Mouse (Mus musculus) heart, embryonic 13.5 days (tissue): Measurements from ENCODE around the gene Srl. TPM values are rescaled to one million over a fixed set of nuclear protein-coding genes. Genes with fewer than 3 reads are reported as not detected.

Experiments
- ATAC-seq: fragments of 200-750 bp; cut with Nextera tagmentation; 2 replicates; pipeline ENCODE4 v1.8.0; 2017; ENCODE audit warnings: moderate TSS enrichment; ENCODE audit not compliant: insufficient number of reproducible peaks, low FRiP score, low TSS enrichment; ENCODE audit errors: extremely low read depth
- H3K27ac ChIP-seq: fragments of 300-500 bp; sonication (generic); replicated peaks from 2 replicates; pipeline ENCODE4 v1.5.1; 2015; ENCODE audit warnings: moderate library complexity, mild to moderate bottlenecking, inconsistent platforms
- H3K27me3 ChIP-seq: fragments of 300-500 bp; sonication (generic); replicated peaks from 2 replicates; pipeline ENCODE4 v1.6.1; 2015; ENCODE audit warnings: mild to moderate bottlenecking, inconsistent platforms
- H3K36me3 ChIP-seq: fragments of 300-500 bp; sonication (generic); 2 replicates; pipeline ENCODE4 v1.6.1; 2015; ENCODE audit warnings: mild to moderate bottlenecking, inconsistent platforms
- H3K4me1 ChIP-seq: fragments of 300-500 bp; sonication (generic); 2 replicates; pipeline ENCODE4 v1.6.1; 2015; ENCODE audit warnings: inconsistent platforms
- H3K4me2 ChIP-seq: fragments of 300-500 bp; sonication (generic); 2 replicates; pipeline ENCODE4 v1.6.1; 2015; ENCODE audit warnings: inconsistent platforms, mild to moderate bottlenecking, moderate library complexity
- H3K4me3 ChIP-seq: fragments of 300-500 bp; sonication (generic); 2 replicates; pipeline ENCODE4 v1.5.1; 2015; ENCODE audit warnings: moderate library complexity, mild to moderate bottlenecking, inconsistent platforms
- H3K9ac ChIP-seq: fragments of 300-500 bp; sonication (generic); 2 replicates; pipeline ENCODE4 v1.6.1; 2015; ENCODE audit warnings: inconsistent platforms, mild to moderate bottlenecking, moderate library complexity
- H3K9me3 ChIP-seq: fragments of 300-500 bp; sonication (generic); 2 replicates; pipeline ENCODE4 v1.6.1; 2016; ENCODE audit warnings: inconsistent platforms
- WGBS: fragments of 180-500 bp; shearing (Covaris S2); methylation state at CpG from one replicate; pipeline ENCODE4 v1.1.7; 2015; ENCODE audit warnings: mixed read lengths; 5-methylcytosine and 5-hydroxymethylcytosine counted together
- polyA plus RNA-seq: library from polyadenylated mRNA; unstranded; fragments of >200 nt; fragmentation: Nextera tagmentation; extraction: Ambion mirVana; gene quantifications from 2 replicates; pipeline ENCODE4 v1.2.1, GENCODE M21; 2015

Gene Srl
- polyA plus RNA-seq, 1 experiment from 2014 or later = 177 TPM

DNA sequence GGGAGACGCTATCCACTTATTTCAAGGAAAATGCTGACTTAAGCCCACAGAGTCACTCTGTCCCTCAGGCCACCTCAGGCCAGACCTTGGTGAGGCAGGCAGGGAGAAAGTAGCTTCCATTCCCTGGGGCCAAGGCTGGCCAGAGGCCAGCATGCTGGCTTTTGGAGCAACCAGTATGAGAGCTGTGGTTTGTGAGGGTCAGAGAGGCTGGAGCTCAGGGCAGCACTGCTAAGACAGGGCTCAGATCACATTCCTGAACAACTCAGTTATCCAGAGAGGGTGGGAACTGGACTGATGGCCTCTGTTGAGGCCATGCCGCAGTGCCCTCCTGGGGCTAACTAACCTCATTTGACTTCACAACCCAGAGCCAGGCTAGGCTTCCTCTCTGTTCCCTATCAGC is 106.2 kb downstream of the Srl start:
- Histone ChIP-seq H3K4me2 (no peak overlapping the region), H3K9me3 (no peaks in the 10 kb centered on the region), H3K4me3 (no peak overlapping the region), H3K36me3 (no peaks in the 10 kb centered on the region), H3K27ac (no peak overlapping the region), H3K27me3 (peaks cover 5% of the 10 kb centered on the region; the same call in 1 of the 2 replicates), H3K9ac (no peak overlapping the region), H3K4me1 (no peaks in the 10 kb centered on the region)
- WGBS = 80% methylated on average over 2 of the region's 2 CpGs
- ATAC-seq = no peak

DNA sequence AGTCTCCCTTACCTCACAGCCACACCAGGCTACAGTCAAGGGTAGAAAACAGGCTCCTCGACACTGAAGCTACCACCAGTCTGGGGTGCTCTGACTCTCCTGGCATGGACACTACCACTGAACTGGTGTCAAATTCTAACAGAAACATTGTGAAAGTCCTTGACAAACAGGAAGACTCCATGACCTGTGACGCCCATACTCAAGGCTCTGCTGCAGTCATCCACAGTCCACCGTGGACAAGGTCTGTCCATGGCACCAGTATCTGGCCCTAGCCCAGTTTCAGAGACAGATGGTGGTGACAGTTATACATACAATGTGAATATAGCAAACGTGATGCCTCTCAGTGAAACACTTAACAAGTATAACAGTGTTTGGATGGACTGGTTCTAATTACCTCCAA is 109.8 kb downstream of the Srl start:
- Histone ChIP-seq H3K36me3 (no peaks in the 10 kb centered on the region), H3K4me3 (no peak overlapping the region), H3K9ac (no peak overlapping the region), H3K27me3 (peaks cover 19% of the 10 kb centered on the region; the same call in 1 of the 2 replicates), H3K4me2 (no peak overlapping the region), H3K27ac (no peak overlapping the region), H3K4me1 (no peaks in the 10 kb centered on the region), H3K9me3 (no peaks in the 10 kb centered on the region)
- ATAC-seq = no peak
- 58% methylated on average over 4 of the region's 4 CpGs for WGBS

DNA sequence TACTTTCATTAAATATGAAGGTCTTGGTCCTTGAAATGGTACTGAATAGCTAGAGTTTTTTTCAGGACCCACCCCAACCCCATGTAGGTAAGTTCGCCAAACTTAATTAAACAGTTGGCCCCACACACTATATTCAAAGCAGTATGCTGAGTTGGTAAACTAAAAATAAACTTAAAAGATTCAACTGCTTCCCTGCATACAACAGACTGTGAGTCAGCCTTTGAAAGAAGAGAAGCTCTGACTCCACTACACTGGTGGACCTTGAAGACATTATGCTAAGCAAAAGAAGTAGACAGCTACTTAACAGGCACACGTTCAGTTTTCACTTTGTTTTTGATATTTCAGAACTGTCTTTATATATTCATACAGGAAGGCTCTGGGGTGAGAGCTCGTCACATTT is 110.6 kb downstream of the Srl start:
- Histone ChIP-seq H3K4me2 (no peak overlapping the region), H3K4me3 (no peak overlapping the region), H3K9ac (no peak overlapping the region), H3K4me1 (no peaks in the 10 kb centered on the region), H3K27ac (no peak overlapping the region), H3K9me3 (no peaks in the 10 kb centered on the region), H3K36me3 (no peaks in the 10 kb centered on the region), H3K27me3 (peaks cover 24% of the 10 kb centered on the region)
- no peak for ATAC-seq
- 74% methylated on average over 3 of the region's 3 CpGs for WGBS

DNA sequence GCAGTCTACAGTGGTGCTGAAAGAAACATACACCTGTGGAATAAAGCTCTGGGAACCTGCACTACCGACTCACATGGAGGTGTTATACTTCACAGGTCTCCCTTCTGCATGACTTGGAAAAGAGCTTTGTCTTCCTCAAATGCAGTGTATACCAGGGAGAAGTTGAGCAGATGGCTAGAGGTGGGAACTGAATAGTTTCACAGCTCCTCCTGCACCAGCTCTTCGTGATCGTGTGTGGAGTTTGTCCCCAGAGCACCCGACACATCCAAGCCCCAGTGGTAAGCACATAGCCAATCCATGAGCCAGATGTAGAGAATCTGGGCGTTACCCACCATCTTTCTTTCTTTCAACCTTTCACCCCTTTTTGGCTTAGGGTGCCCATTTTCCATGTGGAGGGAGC is 111.4 kb downstream of the Srl start:
- Histone ChIP-seq H3K4me1 (no peaks in the 10 kb centered on the region), H3K4me3 (no peak overlapping the region), H3K27me3 (peaks cover 27% of the 10 kb centered on the region), H3K36me3 (no peaks in the 10 kb centered on the region), H3K9me3 (no peaks in the 10 kb centered on the region), H3K9ac (no peak overlapping the region), H3K4me2 (no peak overlapping the region), H3K27ac (no peak overlapping the region)
- no peak for ATAC-seq
- WGBS = 74% methylated on average over 5 of the region's 5 CpGs

Other genes starting within 250 kb of the Srl start
- 0.96 and 0.98 TPM in 2 replicates for gene Adcy9, start 121.3 kb downstream of the Srl start, polyA plus RNA-seq
- 6.3 and 7.7 TPM in 2 replicates for gene Tfap4, start 18.0 kb upstream of the Srl start, polyA plus RNA-seq
- gene Glis2, start 52.9 kb upstream of the Srl start, polyA plus RNA-seq = 19.9 and 23.5 TPM in 2 replicates
- 136 and 139 TPM in 2 replicates for gene Pam16, start 83.2 kb upstream of the Srl start, polyA plus RNA-seq
- gene Vasn, start 98.1 kb upstream of the Srl start, polyA plus RNA-seq = 15.2 and 15.8 TPM in 2 replicates
- gene Dnaja3, start 98.2 kb upstream of the Srl start, polyA plus RNA-seq = 65.6 and 72.5 TPM in 2 replicates
- 15.2 and 16.9 TPM in 2 replicates for gene Coro7, start 138.0 kb upstream of the Srl start, polyA plus RNA-seq
- gene Nmral1, start 177.5 kb upstream of the Srl start, polyA plus RNA-seq = 37.2 and 38.6 TPM in 2 replicates
- 92.8 and 96.0 TPM in 2 replicates for gene Hmox2, start 184.5 kb upstream of the Srl start, polyA plus RNA-seq
- 120 and 128 TPM in 2 replicates for gene Cdip1, start 248.5 kb upstream of the Srl start, polyA plus RNA-seq